Mouse (Mus musculus) R1 (cell line): ENCODE results near the gene Dock1.

Experiments used
- DNase-seq: peaks from one replicate; pipeline ENCODE4 v3.0.0-alpha.2; 2018; ENCODE audit warnings: low read depth, low spot score

Dock1 gene

GRCm38 (mm10) chr7:134749613-134750012 lies 79.2 kb downstream of the Dock1 start:
- DNase-seq = no peak

GRCm38 (mm10) chr7:134751496-134751895 lies 81.0 kb downstream of the Dock1 start:
- no peak for DNase-seq

GRCm38 (mm10) chr7:134753417-134753816 lies 83.0 kb downstream of the Dock1 start:
- DNase-seq = no peak

GRCm38 (mm10) chr7:134757605-134758004 lies 87.2 kb downstream of the Dock1 start:
- no peak for DNase-seq

- peak; percentile 89 for DNase-seq
Observed at GRCm38 (mm10) chr7:134761799-134762198, 91.3 kb downstream of the Dock1 start.

GRCm38 (mm10) chr7:134765130-134765529 lies 94.7 kb downstream of the Dock1 start:
- no peak for DNase-seq

GRCm38 (mm10) chr7:134771314-134771713 lies 100.9 kb downstream of the Dock1 start:
- DNase-seq = peak; percentile 79

GRCm38 (mm10) chr7:134772363-134772762 lies 101.9 kb downstream of the Dock1 start:
- DNase-seq = no peak

GRCm38 (mm10) chr7:134772867-134773590 lies 102.6 kb downstream of the Dock1 start:
- DNase-seq = peak; percentile 46

GRCm38 (mm10) chr7:134773761-134774415 lies 103.4 kb downstream of the Dock1 start:
- DNase-seq = no peak

GRCm38 (mm10) chr7:134774468-134775162 lies 104.2 kb downstream of the Dock1 start:
- no peak for DNase-seq

- peak; percentile 25 for DNase-seq
Observed at GRCm38 (mm10) chr7:134775671-134776070, 105.2 kb downstream of the Dock1 start.

GRCm38 (mm10) chr7:134776306-134776705 lies 105.9 kb downstream of the Dock1 start:
- DNase-seq = no peak

GRCm38 (mm10) chr7:134779761-134780160 lies 109.3 kb downstream of the Dock1 start:
- no peak for DNase-seq

GRCm38 (mm10) chr7:134787110-134787509 lies 116.7 kb downstream of the Dock1 start:
- no peak for DNase-seq

GRCm38 (mm10) chr7:134794889-134795288 lies 124.4 kb downstream of the Dock1 start:
- no peak for DNase-seq

GRCm38 (mm10) chr7:134800079-134800478 lies 129.6 kb downstream of the Dock1 start:
- no peak for DNase-seq

GRCm38 (mm10) chr7:134804422-134804821 lies 134.0 kb downstream of the Dock1 start:
- DNase-seq = no peak

GRCm38 (mm10) chr7:134806799-134807198 lies 136.3 kb downstream of the Dock1 start:
- DNase-seq = no peak

- no peak for DNase-seq
Observed at GRCm38 (mm10) chr7:134808406-134808805, 138.0 kb downstream of the Dock1 start.

- no peak for DNase-seq
Observed at GRCm38 (mm10) chr7:134809241-134809975, 139.0 kb downstream of the Dock1 start.

GRCm38 (mm10) chr7:134818471-134818870 lies 148.0 kb downstream of the Dock1 start:
- no peak for DNase-seq
